Mouse (Mus musculus): ENCODE results near the gene Tcl1b5. TPM values are rescaled to one million over a fixed set of nuclear protein-coding genes. Genes with fewer than 3 reads are reported as not detected.

The Tcl1b5 gene
- polyA plus RNA-seq, 1 experiment from 2014 or later: not detected

Other genes starting within 250 kb of the Tcl1b5 start
- gene Syne3, start 166.5 kb upstream of the Tcl1b5 start, polyA plus RNA-seq (2015; fragmentation: Nextera tagmentation; extraction: Ambion mirVana): 0.74 and 0.91 TPM in 2 replicates
- gene Glrx5, start 143.7 kb upstream of the Tcl1b5 start, polyA plus RNA-seq (2015; fragmentation: Nextera tagmentation; extraction: Ambion mirVana): 119 and 123 TPM in 2 replicates
- not detected in 2 replicates for gene Tcl1b2, start 30.3 kb upstream of the Tcl1b5 start, polyA plus RNA-seq (2015; fragmentation: Nextera tagmentation; extraction: Ambion mirVana)
- not detected in 2 replicates for gene Tcl1b1, start 16.7 kb upstream of the Tcl1b5 start, polyA plus RNA-seq (2015; fragmentation: Nextera tagmentation; extraction: Ambion mirVana)
- not detected in 2 replicates for gene Tcl1b3, start 14.7 kb downstream of the Tcl1b5 start, polyA plus RNA-seq (2015; fragmentation: Nextera tagmentation; extraction: Ambion mirVana)
- gene Tcl1b4, start 25.6 kb downstream of the Tcl1b5 start, polyA plus RNA-seq (2015; fragmentation: Nextera tagmentation; extraction: Ambion mirVana): not detected in 2 replicates
- gene Tcl1, start 46.4 kb downstream of the Tcl1b5 start, polyA plus RNA-seq (2015; fragmentation: Nextera tagmentation; extraction: Ambion mirVana): not detected in 2 replicates
- gene Tunar, start 157.5 kb downstream of the Tcl1b5 start, polyA plus RNA-seq (2015; fragmentation: Nextera tagmentation; extraction: Ambion mirVana): 0.16 and 0.24 TPM in 2 replicates

All from lung, embryonic 16.5 days (tissue).